Mouse (Mus musculus) E14TG2a.4 (cell line): Measurements from ENCODE around the gene Traf3ip2.

Experiments
- CTCF ChIP-seq: conservative IDR thresholded peaks from 2 replicates; pipeline ENCODE4 v1.5.1; 2014; ENCODE audit warnings: low read length
- NANOG ChIP-seq: IDR thresholded peaks from 2 replicates; pipeline ENCODE4 v1.6.1; 2014; ENCODE audit warnings: borderline replicate concordance, low read length, mixed read lengths
- POU5F1 ChIP-seq: IDR thresholded peaks from 2 replicates; pipeline ENCODE4 v1.6.1; 2014; ENCODE audit warnings: low read length, borderline replicate concordance

DNA sequence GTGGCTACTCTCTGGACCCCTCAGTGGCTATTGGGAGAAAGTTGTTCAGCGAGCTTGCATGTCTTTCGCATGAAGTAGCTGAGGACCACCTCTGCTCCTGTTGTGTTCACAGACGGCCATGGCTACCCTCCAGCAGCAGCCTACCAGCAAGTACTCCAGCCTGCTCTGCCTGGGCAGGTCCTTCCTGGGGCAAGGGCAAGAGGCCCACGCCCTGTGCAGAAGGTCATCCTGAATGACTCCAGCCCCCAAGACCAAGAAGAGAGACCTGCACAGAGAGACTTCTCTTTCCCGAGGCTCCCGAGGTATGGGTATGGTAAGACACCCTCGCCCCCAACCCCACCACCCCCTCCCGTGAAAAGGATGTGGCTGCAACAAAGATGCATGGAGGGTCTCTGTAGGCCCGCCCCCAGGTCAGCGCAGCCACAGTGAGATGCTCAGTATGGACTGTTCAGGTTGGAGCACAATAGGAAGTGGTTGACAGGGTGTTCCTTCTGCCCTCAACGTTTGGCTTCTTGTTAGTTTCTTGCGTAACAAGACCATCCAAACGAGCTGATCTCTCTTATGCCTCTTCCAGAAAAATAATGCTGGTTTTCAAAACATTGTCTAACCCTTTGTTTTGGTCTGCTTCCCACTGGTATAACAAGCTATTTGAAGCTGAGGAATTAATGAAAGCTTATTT is 21.8 kb downstream of the Traf3ip2 start:
- TF ChIP-seq CTCF (no peak), NANOG (no peak), POU5F1 (no peak)
